Mouse (Mus musculus) lung, adult 2 months (tissue): ENCODE data around the gene Nln.

Experiments
- CTCF ChIP-seq: fragments of 200-500 bp; IDR thresholded peaks from 2 replicates; pipeline ENCODE4 v1.5.1; 2011; ENCODE audit warnings: mild to moderate bottlenecking, low read length, control low read depth; ENCODE audit not compliant: insufficient read depth
- POLR2A ChIP-seq: fragments of 200-500 bp; IDR thresholded peaks from 2 replicates; pipeline ENCODE4 v1.6.1; 2011; ENCODE audit warnings: low read depth, mild to moderate bottlenecking, control low read depth, low read length, borderline replicate concordance; ENCODE audit errors: extremely low read depth

DNA sequence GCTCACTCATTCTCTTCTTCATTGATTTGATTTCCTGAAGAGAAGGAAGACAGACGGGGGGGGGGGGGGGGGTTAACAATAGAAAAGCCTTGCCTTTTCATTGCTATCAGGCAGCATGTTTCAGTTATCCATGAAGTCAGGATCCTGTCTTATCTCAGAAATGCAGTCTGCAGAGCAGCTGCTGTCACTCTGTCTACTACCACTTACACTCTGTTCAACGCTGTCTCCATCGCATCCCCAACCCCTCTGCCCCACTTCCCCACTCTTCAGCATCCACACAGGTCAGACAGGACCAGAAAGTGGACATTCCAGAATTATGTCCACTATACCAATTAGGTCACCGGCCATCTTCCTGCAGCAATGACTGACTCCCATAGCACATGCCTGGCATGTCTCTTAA is 49.9 kb downstream of the Nln start:
- TF ChIP-seq POLR2A: no peak
- TF ChIP-seq CTCF: no peak
